Mouse (Mus musculus) adrenal gland, adult 8-10 months (tissue): ENCODE measurements around the gene Ttc23. TPM values are rescaled to one million over a fixed set of nuclear protein-coding genes. Genes with fewer than 3 reads are reported as not detected.

Experiments
- DNase-seq: peaks from one replicate; pipeline ENCODE4 v3.0.0; 2022
- total RNA-seq, 4 experiments: library from RNA; stranded (reverse); gene quantifications; 2 replicates each; pipeline ENCODE4 v1.2.4; 2022

Gene Ttc23
- total RNA-seq, 4 experiments from 2014 or later: 41.4 to 55.0 (median 44.1) TPM

- no peak for DNase-seq
These were observed 102.4 kb downstream of the Ttc23 start for GRCm38 (mm10) chr7:67749441-67750239.

DNA sequence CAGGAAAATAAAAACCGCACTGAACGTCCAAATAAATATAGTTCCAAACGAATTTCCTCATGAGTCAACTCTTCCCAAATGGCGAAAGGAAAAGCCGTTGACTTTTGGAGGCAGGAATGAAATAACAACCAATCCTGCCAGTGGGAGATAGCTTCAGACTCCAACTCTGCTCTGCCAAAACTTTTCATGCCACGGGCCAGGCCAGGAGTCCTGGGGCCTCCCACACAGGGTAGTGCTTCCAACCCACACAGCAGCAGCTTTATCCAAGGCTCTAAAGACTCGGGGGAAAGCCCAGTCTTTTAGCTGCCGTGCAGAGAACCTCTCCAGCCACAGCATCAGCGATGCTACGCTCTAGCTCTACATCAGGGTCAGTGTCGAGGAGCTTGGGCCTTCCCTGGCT, 107.4 kb downstream of the Ttc23 start:
- DNase-seq: no peak

- no peak for DNase-seq
These were observed 108.2 kb downstream of the Ttc23 start for GRCm38 (mm10) chr7:67755366-67755765.

DNA sequence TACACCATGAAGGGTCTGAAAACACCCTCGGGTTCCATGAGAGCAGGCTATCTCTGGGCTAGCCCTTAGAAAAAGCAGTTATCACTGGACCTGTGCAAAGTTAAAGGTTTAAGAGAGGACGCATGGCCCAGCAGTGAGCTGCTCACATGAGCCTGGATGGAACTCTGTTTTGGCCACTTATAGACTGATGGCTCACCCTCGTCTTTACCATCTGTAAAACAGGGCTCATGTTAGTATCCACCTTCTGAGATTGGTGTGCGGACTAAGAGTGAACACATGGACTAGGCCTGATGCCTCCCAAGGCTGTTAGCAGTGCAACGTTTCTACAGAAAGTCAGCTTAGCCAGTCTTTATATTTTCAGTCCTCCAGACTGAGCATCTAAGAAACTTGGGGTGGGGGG, 109.4 kb downstream of the Ttc23 start:
- DNase-seq: no peak

DNA sequence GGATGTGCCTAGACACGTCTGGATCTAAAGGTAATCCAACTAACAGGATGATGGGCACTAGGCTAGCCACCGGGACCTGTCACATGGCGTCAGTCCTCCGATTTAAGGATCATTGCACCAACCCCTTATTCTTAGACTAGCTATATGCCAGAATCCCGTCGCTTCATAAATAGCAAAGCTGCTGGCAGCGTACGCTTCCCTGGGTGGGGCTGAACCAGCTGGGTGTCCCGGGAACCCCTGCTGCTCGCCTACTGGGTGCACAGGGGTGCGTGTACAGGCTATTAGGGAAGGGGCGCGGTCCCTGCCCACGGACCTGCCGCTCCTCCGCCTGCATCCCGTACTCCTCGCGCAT, 111.3 kb downstream of the Ttc23 start:
- DNase-seq: no peak

DNA sequence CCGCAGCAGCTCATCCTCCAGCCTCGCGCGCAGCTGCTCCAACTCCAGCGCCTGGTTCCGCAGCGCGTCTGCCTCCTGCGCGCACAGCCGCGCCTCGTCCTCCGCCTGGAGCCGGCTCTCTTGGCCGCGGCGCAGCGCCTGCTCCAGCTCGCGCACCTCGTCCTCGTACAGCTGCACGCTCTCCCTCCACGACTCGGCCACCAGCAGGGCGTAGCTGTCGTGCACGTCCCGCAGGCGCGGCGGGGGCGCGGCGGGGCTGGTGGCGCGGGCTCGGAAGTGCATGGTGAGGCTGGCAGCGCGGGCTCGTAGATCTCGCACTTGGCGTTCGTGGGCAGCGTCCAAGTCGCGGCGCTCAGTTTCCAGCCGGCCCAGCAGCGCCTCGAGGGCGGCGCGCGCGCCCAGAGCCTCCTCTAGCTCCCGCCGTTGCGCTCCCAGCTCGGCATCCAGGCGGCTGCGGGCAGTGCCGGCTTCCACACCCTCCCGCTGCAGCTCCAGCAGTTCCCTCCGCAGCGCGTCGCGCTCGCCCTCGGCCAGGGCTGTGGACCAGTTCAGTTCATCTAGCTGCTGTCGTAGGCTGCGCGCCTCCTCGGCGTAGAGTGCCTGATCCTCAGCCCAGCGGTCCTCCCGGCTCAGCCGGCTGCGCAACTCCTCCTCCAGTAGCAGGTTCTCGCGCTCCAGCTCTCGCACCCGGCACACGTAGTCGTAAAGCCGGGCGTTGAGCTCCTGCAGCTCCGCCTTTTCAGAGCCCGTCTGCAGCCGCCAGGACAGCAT, 111.8 kb downstream of the Ttc23 start:
- DNase-seq: no peak

DNA sequence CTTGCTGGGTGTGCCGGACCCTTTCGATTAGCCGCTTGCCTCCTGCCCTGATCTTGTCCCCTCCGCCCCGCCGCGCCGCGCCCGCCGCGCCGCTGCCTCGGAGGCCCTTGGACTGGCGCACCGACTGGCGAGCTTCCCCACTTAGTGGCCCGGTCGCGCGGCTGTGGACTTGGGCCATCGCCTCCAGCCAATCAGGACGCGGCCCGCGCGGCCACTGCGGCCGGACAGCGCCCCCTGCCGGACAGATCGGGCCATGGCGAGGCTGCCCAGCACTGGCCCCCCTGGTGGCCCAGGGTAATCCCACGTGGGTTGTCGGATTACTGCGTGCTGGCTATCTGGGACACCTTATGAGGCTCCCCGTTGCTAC, 112.4 kb downstream of the Ttc23 start, which contains the start of gene Synm:
Gene Synm, minus strand, starts transcription at position 114 of the 367 bp plus-strand sequence.
- DNase-seq: peak; percentile 87

GRCm38 (mm10) chr7:67763625-67764024, 116.4 kb downstream of the Ttc23 start:
- no peak for DNase-seq

- peak; percentile 58 for DNase-seq
These were observed 120.9 kb downstream of the Ttc23 start for GRCm38 (mm10) chr7:67768125-67768524.

DNA sequence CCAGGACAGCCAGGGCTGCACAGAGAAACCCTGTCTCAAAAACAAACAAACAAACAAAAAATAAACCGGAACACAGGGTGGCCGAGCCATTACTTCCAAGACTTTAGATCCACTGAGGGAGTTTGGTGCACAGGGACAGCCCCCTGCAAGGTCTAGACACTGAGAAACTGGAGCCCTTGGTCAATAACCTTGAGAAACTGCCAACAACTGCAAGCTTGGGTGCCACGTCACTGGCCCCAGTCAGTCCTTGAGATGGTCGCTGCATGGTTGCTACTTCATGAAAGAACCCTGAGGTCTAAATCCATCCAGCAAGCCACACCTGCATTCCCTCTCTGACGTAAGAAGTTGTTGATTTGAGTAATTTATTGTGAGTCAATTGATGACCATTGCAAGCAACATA, 122.3 kb downstream of the Ttc23 start:
- peak; percentile 91 for DNase-seq

- DNase-seq: no peak
These were observed 125.0 kb downstream of the Ttc23 start for GRCm38 (mm10) chr7:67772231-67772630.

DNA sequence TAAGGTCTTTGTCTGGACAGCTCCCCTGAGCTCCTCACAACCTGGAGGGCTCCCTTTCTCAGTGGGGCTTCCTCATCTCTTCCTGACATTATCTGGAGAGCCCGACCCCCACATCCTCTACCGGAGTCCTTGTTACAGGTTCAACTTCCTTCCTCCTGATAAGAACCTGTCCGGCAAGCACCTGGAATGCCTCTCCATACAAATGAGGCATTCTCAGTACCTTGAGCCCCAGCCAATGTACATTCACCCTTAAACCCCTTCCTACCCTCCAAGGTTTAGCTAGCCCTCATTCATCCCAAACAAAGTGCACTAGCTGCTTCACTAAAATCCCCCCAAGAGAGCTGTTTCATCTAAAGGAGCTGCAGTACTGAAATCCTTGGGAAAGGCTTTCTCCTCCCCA, 128.4 kb downstream of the Ttc23 start:
- DNase-seq: no peak

DNA sequence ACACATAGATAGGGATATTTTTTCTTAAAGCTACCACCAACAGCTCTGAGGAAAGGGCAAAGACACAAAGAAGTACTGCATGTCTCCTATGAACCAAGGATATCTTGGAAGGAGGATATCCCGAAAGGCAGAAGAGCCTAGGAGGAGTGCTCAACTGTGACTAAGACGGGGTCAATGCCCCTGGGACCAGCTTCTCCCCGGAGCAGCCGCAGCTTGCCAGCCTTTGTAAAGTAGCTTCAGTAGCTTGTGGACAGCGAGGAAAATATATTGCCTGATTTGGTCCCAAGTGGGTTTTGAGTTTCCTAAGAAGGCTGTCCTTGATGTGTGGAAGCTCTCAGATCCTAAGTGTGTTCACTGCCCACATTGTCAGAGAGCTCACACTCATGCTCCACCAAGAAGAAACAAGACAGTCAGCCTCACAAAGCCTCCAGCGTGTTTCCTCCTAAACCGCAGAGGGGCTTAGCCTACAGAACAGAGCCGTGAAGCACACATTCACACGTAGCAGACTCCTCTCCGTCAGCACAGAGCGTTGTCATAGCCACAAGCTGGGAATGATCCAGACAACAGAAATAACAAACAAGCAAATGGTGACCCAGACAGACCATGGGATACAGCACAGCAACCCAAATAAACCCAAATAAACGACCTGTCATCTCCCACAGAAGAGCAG, 129.6 kb downstream of the Ttc23 start:
- DNase-seq: no peak

GRCm38 (mm10) chr7:67787861-67788260, 140.7 kb downstream of the Ttc23 start:
- no peak for DNase-seq

DNA sequence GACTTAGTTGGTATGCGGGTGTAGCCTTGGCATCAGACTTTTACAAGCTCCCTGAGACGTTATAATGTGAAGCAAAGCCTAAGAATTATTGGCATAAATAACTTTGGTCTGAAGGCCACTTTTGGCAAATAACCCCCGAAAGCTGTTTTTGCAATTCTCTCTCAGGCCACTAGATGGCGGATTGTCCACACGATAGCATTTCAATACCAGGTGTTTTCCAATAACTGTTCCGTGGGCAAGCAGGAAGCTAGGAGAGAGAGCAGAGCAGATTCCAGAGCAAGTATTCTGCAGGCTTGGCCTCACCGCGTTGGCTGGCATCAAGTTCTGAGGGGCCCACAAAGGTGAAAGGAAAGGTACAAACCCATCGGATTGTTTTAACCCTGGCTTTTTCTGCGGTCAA, 141.5 kb downstream of the Ttc23 start:
- DNase-seq: peak; percentile 61

GRCm38 (mm10) chr7:67791256-67791655, 144.0 kb downstream of the Ttc23 start:
- no peak for DNase-seq

DNA sequence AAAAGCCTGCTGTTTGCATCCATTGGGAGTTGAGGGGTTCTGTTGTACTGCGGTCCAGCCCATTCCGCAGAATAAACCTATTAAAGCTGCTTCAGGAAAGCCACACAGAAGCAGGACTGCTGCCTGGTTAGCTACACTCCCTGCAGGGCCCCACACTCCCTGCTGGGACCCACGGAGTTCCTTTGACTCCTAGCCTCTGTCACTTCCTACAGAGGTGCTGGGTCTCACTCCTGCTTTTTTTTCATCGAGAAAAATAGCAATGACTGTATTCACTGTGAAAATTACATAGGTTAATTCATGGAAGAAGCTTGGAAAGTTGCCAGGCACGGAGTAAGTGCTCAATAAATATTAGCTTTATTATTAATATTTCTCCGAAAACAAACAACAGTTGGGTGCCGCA, 146.2 kb downstream of the Ttc23 start:
- no peak for DNase-seq

DNA sequence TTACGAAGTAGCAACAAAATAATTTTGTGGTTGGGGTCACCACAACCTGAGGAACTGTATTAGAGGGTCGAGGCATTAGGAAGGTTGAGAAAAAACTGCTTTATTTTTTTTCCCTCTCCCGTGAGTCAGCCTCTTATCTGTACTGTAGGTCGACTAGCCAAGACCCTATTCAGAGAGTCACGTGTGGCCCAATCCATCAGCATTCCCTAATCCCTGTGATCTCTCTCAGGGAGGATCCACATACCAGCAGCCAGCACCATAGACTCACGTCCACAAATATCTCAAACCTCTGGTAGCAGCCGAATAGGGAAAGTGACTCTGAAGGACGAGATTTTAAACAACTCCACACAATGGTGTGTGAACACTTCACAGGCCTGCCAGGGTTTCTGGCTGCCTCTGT, 149.9 kb downstream of the Ttc23 start:
- no peak for DNase-seq

DNA sequence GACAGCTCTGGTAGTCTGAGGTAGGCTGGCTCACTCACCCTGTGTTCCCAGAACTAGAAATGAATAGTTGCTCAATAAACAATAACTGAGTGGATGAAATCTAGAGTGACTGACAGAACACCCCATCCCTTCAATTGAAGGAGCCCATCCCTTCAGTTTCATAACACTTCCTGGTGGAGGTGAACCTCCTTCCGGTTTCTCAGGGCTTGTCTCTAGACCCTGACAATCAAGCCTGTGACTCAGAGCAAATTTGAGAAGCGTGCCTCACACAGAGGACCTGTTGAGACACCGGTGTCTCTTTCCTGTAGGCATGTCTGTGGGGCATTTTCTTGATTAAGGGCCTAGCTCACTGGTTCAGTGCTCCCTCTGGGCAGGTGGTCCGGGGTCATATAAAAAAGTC, 151.3 kb downstream of the Ttc23 start:
- DNase-seq: no peak

DNA sequence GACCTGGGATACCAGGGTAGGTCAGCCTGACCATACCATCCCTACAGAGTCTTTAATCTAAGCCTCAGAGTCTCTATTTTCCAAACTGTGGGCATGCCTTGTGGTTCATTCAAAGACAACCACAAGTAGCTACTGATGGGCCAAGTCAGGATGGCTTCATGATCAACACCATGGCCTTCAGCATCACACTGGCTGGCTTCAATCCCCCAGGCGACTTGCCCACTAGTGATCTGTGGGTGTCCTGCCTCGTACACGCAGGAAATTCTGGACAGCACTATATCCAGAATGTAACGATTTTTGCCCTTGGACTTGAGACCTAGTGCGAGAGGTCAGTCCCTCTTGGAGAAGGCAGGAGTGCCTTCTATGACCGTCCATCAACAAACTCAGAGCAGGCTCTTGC, 153.3 kb downstream of the Ttc23 start:
- DNase-seq: no peak

GRCm38 (mm10) chr7:67801022-67801421, 153.8 kb downstream of the Ttc23 start:
- DNase-seq: no peak

- DNase-seq: peak; percentile 48
These were observed 156.0 kb downstream of the Ttc23 start for GRCm38 (mm10) chr7:67803015-67803856.

DNA sequence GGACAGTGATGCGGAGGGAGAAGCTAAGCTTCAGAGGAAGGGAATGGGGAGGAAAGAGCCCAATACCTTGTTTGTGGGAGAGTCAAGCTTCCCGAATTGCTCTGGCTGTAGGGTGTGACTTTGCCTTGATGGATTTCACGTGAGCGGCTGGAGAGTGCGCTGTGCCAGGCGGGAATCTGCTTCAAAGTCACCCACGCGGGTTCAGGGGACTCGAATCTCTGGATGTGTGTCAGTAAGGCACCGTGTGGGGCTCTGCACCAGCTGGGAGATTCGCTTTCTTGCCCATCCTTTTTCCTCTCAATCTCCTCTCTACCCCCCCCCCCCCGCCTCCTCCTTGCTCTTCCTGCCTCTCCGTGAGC, 156.6 kb downstream of the Ttc23 start:
- no peak for DNase-seq
